Mouse (Mus musculus) spleen, adult 2 months (tissue): ENCODE results near the gene Cpne6. TPM values are rescaled to one million over a fixed set of nuclear protein-coding genes. Genes with fewer than 3 reads are reported as not detected.

ENCODE experiments used
- DNase-seq, 2 experiments: peaks; one replicate each; pipeline versions ENCODE4 v3.0.0 to v3.0.0-alpha.2; 2012 to 2021; ENCODE audit warnings: low spot score in 2 of 2, low read depth in 1 of 2
- H3K27ac ChIP-seq: fragments of 200-500 bp; 2 replicates; pipeline ENCODE4 v1.5.1; 2012; ENCODE audit warnings: low read length, inconsistent platforms; ENCODE audit not compliant: insufficient read depth
- H3K27me3 ChIP-seq: fragments of 200-500 bp; 2 replicates; pipeline ENCODE4 v1.6.1; 2012; ENCODE audit warnings: mild to moderate bottlenecking, moderate library complexity, low read length, inconsistent platforms; ENCODE audit not compliant: control insufficient read depth, insufficient read depth
- H3K36me3 ChIP-seq: fragments of 200-500 bp; 2 replicates; pipeline ENCODE4 v1.6.1; 2012; ENCODE audit warnings: mild to moderate bottlenecking, low read length, inconsistent platforms; ENCODE audit not compliant: control insufficient read depth, insufficient read depth
- H3K4me1 ChIP-seq: fragments of 200-500 bp; 2 replicates; pipeline ENCODE4 v1.6.1; 2011; ENCODE audit warnings: inconsistent platforms; ENCODE audit not compliant: control insufficient read depth, insufficient read depth, insufficient read length
- H3K4me3 ChIP-seq: fragments of 200-500 bp; 2 replicates; pipeline ENCODE4 v1.5.1; 2011; ENCODE audit warnings: mild to moderate bottlenecking, inconsistent platforms; ENCODE audit not compliant: insufficient read depth, insufficient read length; ENCODE audit errors: extremely low read depth
- CTCF ChIP-seq: fragments of 200-500 bp; IDR thresholded peaks from 2 replicates; pipeline ENCODE4 v1.5.1; 2011; ENCODE audit warnings: mild to moderate bottlenecking, inconsistent platforms; ENCODE audit not compliant: insufficient read depth, insufficient read length, insufficient replicate concordance; ENCODE audit errors: extremely low read depth
- POLR2A ChIP-seq: fragments of 200-500 bp; IDR thresholded peaks from 2 replicates; pipeline ENCODE4 v1.6.1; 2011; ENCODE audit warnings: low read depth, low read length, inconsistent platforms
- WGBS: fragments of 180-500 bp; shearing (Covaris S2); methylation state at CpG from one replicate; pipeline ENCODE4 v1.1.7; 2018; 5-methylcytosine and 5-hydroxymethylcytosine counted together
- polyA plus RNA-seq: library from polyadenylated mRNA; depleted of rRNA; stranded (reverse); fragments of >200 nt; gene quantifications from 2 replicates; pipeline ENCODE4 v1.2.3, GENCODE M21; 2012

The Cpne6 gene
- polyA plus RNA-seq, 1 experiment = not detected

GRCm38 (mm10) chr14:55470806-55471205 lies 39.4 kb upstream of the Cpne6 start:
- 10% methylated on average over 10 of the region's 10 CpGs for WGBS
- Histone ChIP-seq H3K27me3 (peaks cover 1% of the 10 kb centered on the region; the same call in 1 of the 2 replicates), H3K36me3 (no peaks in the 10 kb centered on the region), H3K27ac (no peak overlapping the region), H3K4me3 (no peak overlapping the region), H3K4me1 (no peaks in the 10 kb centered on the region)
- no peak for DNase-seq
- TF ChIP-seq CTCF (no peak), POLR2A (no peak)

- H3K4me1 ChIP-seq = no peaks in the 10 kb centered on the region
- no peak for TF ChIP-seq POLR2A
- TF ChIP-seq CTCF = no peak
- no peak for DNase-seq
Observed at GRCm38 (mm10) chr14:55475654-55476053, 34.6 kb upstream of the Cpne6 start.

GRCm38 (mm10) chr14:55477421-55477820 lies 32.8 kb upstream of the Cpne6 start:
- Histone ChIP-seq H3K27me3 (no peaks in the 10 kb centered on the region), H3K4me3 (no peak overlapping the region), H3K4me1 (no peaks in the 10 kb centered on the region), H3K27ac (no peak overlapping the region), H3K36me3 (no peaks in the 10 kb centered on the region)
- no peak for DNase-seq
- no peak for TF ChIP-seq POLR2A
- TF ChIP-seq CTCF = no peak
- 100% methylated on average over 1 of the region's 1 CpGs for WGBS

More at GRCm38 (mm10) chr14:55475654-55476053, 34.6 kb upstream of the Cpne6 start:
- Histone ChIP-seq H3K27ac (no peak overlapping the region), H3K4me3 (no peak overlapping the region), H3K36me3 (no peaks in the 10 kb centered on the region), H3K27me3 (no peaks in the 10 kb centered on the region; the same call in 1 of the 2 replicates)
- WGBS = 74% methylated on average over 2 of the region's 2 CpGs

- TF ChIP-seq POLR2A (no peak), CTCF (no peak)
- WGBS = 93% methylated on average over 5 of the region's 5 CpGs
- DNase-seq = no peak
Observed at GRCm38 (mm10) chr14:55477829-55478228, 32.4 kb upstream of the Cpne6 start.

GRCm38 (mm10) chr14:55478651-55479599 lies 31.3 kb upstream of the Cpne6 start, which contains the start of gene Dhrs4:
TSS of gene Dhrs4 (plus strand) at chr14:55478758.
- Histone ChIP-seq H3K4me3 (peak within 1 kb of the TSS; percentile 64), H3K4me1 (no peaks in the 10 kb centered on the region), H3K27ac (peak within 1 kb of the TSS; percentile 76), H3K27me3 (no peaks in the 10 kb centered on the region), H3K36me3 (no peaks in the 10 kb centered on the region)
- TF ChIP-seq CTCF (peak; percentile 61; the same call in 1 of the 2 replicates), POLR2A (peak; percentile 57)
- DNase-seq = peak; percentile 78 to 83
- WGBS = under 1% methylated on average over 38 of the region's 38 CpGs

More at GRCm38 (mm10) chr14:55477829-55478228, 32.4 kb upstream of the Cpne6 start:
- no peaks in the 10 kb centered on the region for H3K36me3 ChIP-seq
- H3K4me1 ChIP-seq = no peaks in the 10 kb centered on the region
- no peak overlapping the region for H3K27ac ChIP-seq
- H3K27me3 ChIP-seq = no peaks in the 10 kb centered on the region
- no peak overlapping the region for H3K4me3 ChIP-seq

GRCm38 (mm10) chr14:55479629-55480028 lies 30.6 kb upstream of the Cpne6 start:
- Histone ChIP-seq H3K36me3 (no peaks in the 10 kb centered on the region), H3K27me3 (no peaks in the 10 kb centered on the region), H3K4me1 (no peaks in the 10 kb centered on the region), H3K27ac (no peak overlapping the region), H3K4me3 (no peak overlapping the region)
- no peak for DNase-seq
- TF ChIP-seq POLR2A = no peak
- TF ChIP-seq CTCF = no peak
- WGBS = 95% methylated on average over 10 of the region's 10 CpGs
